Mouse (Mus musculus) limb, embryonic 11.5 days (tissue): Measurements from ENCODE around the gene Stk39. TPM values are rescaled to one million over a fixed set of nuclear protein-coding genes. Genes with fewer than 3 reads are reported as not detected.

Experiments used
- ATAC-seq: fragments of 200-750 bp; cut with Nextera tagmentation; 2 replicates; pipeline ENCODE4 v1.8.0; 2017; ENCODE audit warnings: low read depth; ENCODE audit not compliant: insufficient number of reproducible peaks, low FRiP score, low TSS enrichment
- DNase-seq: peaks from one replicate; pipeline ENCODE4 v3.0.0-alpha.2; 2015; ENCODE audit warnings: low spot score
- H3K27ac ChIP-seq: fragments of 300-500 bp; sonication (generic); replicated peaks from 2 replicates; pipeline ENCODE4 v1.5.1; 2014; ENCODE audit warnings: low read depth, mild to moderate bottlenecking, low read length
- H3K27me3 ChIP-seq: fragments of 300-500 bp; sonication (generic); 2 replicates; pipeline ENCODE4 v1.6.1; 2014; ENCODE audit warnings: mild to moderate bottlenecking, low read length, mixed read lengths; ENCODE audit not compliant: control insufficient read depth, insufficient read depth
- H3K36me3 ChIP-seq: fragments of 300-500 bp; sonication (generic); 2 replicates; pipeline ENCODE4 v1.6.1; 2014; ENCODE audit warnings: mild to moderate bottlenecking, low read length, moderate library complexity, mixed read lengths; ENCODE audit not compliant: control insufficient read depth, insufficient read depth
- H3K4me1 ChIP-seq: fragments of 300-500 bp; sonication (generic); 2 replicates; pipeline ENCODE4 v1.6.1; 2014; ENCODE audit warnings: low read length, mixed read lengths; ENCODE audit not compliant: control insufficient read depth, insufficient read depth
- H3K4me2 ChIP-seq: fragments of 300-500 bp; sonication (generic); 2 replicates; pipeline ENCODE4 v1.6.1; 2014; ENCODE audit warnings: low read depth, mild to moderate bottlenecking, moderate library complexity; ENCODE audit not compliant: severe bottlenecking
- H3K4me3 ChIP-seq: fragments of 300-500 bp; sonication (generic); 2 replicates; pipeline ENCODE4 v1.5.1; 2014; ENCODE audit warnings: low read depth, low read length
- H3K9ac ChIP-seq: fragments of 300-500 bp; sonication (generic); 2 replicates; pipeline ENCODE4 v1.6.1; 2014; ENCODE audit warnings: mild to moderate bottlenecking, low read length
- H3K9me3 ChIP-seq: fragments of 300-500 bp; sonication (generic); 2 replicates; pipeline ENCODE4 v1.6.1; 2016; ENCODE audit warnings: low read length; ENCODE audit not compliant: control insufficient read depth
- WGBS: fragments of 180-500 bp; shearing (Covaris S2); extraction: QIAGEN DNeasy Blood & Tissue Kit; methylation state at CpG from one replicate; pipeline ENCODE4 v1.1.7; 2014; 5-methylcytosine and 5-hydroxymethylcytosine counted together
- polyA plus RNA-seq: library from polyadenylated mRNA; unstranded; fragments of >200 nt; fragmentation: Nextera tagmentation; extraction: Ambion mirVana; gene quantifications from 2 replicates; pipeline ENCODE4 v1.2.1, GENCODE M21; 2014

Stk39 gene
- polyA plus RNA-seq, 1 experiment from 2014 or later, result 22.3 TPM

- 93% methylated on average over 3 of the region's 3 CpGs for WGBS
- Histone ChIP-seq H3K9me3 (no peaks in the 10 kb centered on the region), H3K4me3 (no peak overlapping the region), H3K4me1 (no peaks in the 10 kb centered on the region), H3K27me3 (no peaks in the 10 kb centered on the region), H3K9ac (no peak overlapping the region), H3K27ac (no peak overlapping the region), H3K36me3 (no peaks in the 10 kb centered on the region), H3K4me2 (no peak overlapping the region)
- ATAC-seq, result no peak
- DNase-seq, result no peak
Measured at GRCm38 (mm10) chr2:68298356-68298755, 173.7 kb downstream of the Stk39 start.

DNA sequence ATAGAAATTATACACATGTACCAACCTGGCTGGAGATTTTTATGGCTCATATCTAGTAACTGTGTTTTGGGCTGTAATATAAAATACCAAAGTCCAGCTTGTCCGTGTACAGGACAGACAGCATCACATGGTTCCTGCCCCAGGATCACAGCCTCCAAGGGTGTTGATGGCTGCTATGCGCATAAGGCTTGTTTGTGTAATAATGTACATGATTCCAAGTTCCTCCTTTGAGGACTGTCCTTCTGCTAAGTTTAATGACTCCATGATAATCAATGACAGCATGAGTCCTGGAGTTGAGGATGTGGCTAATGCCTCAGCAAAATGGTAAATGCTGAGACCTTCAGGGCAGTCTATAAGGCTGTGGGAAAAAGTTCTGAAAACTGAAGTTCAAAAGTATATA lies 174.1 kb downstream of the Stk39 start:
- no peaks in the 10 kb centered on the region for H3K27me3 ChIP-seq
- no peak overlapping the region for H3K4me2 ChIP-seq
- no peaks in the 10 kb centered on the region for H3K9me3 ChIP-seq
- 89% methylated on average over 2 of the region's 2 CpGs for WGBS
- H3K9ac ChIP-seq, result no peak overlapping the region
- H3K36me3 ChIP-seq, result no peaks in the 10 kb centered on the region
- ATAC-seq (no peak), DNase-seq (no peak)
- H3K27ac ChIP-seq, result no peak overlapping the region
- no peak overlapping the region for H3K4me3 ChIP-seq
- 0 out of 2 replicates have a peak, but pooled peaks cover 2% of the 10 kb centered on the region for H3K4me1 ChIP-seq

DNA sequence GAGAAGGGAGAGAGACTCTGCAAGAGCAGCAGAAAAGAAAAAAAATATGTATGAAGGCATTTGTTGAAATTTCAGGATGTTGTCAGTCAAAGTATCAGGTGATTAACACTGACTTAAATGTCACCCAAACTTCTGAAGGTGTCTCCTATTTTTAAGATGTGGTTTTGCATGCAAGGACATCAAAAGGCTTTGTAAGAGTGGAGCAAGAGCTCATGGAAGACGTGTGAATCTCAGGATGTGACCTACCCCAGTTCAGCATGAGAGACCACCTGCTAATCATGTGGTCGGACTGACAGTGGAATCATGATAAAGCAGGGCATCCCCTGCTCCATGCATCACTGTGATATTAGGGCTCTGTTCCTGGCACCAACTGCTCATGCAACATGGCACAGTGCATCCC lies 175.3 kb downstream of the Stk39 start:
- WGBS, result 78% methylated on average over 2 of the region's 2 CpGs

GRCm38 (mm10) chr2:68292539-68293320 lies 179.3 kb downstream of the Stk39 start:
- 43% methylated on average over 16 of the region's 16 CpGs for WGBS
- Histone ChIP-seq H3K4me3 (no peak overlapping the region), H3K27me3 (no peaks in the 10 kb centered on the region), H3K4me2 (no peak overlapping the region), H3K9ac (no peak overlapping the region), H3K36me3 (no peaks in the 10 kb centered on the region), H3K27ac (no peak overlapping the region), H3K9me3 (no peaks in the 10 kb centered on the region), H3K4me1 (peaks cover 8% of the 10 kb centered on the region; the same call in 1 of the 2 replicates)
- DNase-seq (peak; percentile 46), ATAC-seq (peak; percentile 75)

More for the DNA sequence above, 175.3 kb downstream of the Stk39 start:
- Histone ChIP-seq H3K27ac (no peak overlapping the region), H3K4me3 (no peak overlapping the region), H3K27me3 (no peaks in the 10 kb centered on the region), H3K4me2 (no peak overlapping the region), H3K9me3 (no peaks in the 10 kb centered on the region), H3K36me3 (no peaks in the 10 kb centered on the region), H3K9ac (no peak overlapping the region), H3K4me1 (peaks cover 8% of the 10 kb centered on the region; the same call in 1 of the 2 replicates)
- DNase-seq (no peak), ATAC-seq (no peak)

GRCm38 (mm10) chr2:68291895-68292294 lies 180.2 kb downstream of the Stk39 start:
- Histone ChIP-seq H3K9me3 (no peaks in the 10 kb centered on the region), H3K36me3 (no peaks in the 10 kb centered on the region), H3K27ac (no peak overlapping the region), H3K4me2 (no peak overlapping the region), H3K4me3 (no peak overlapping the region), H3K9ac (no peak overlapping the region), H3K4me1 (peaks cover 8% of the 10 kb centered on the region; the same call in 1 of the 2 replicates), H3K27me3 (no peaks in the 10 kb centered on the region)
- 56% methylated on average over 5 of the region's 5 CpGs for WGBS
- DNase-seq (no peak), ATAC-seq (no peak)

GRCm38 (mm10) chr2:68289961-68290360 lies 182.1 kb downstream of the Stk39 start:
- Histone ChIP-seq H3K27me3 (no peaks in the 10 kb centered on the region), H3K4me1 (peaks cover 8% of the 10 kb centered on the region; the same call in 1 of the 2 replicates), H3K27ac (no peak overlapping the region), H3K4me3 (no peak overlapping the region), H3K4me2 (no peak overlapping the region), H3K36me3 (no peaks in the 10 kb centered on the region), H3K9me3 (no peaks in the 10 kb centered on the region), H3K9ac (no peak overlapping the region)
- ATAC-seq (no peak), DNase-seq (no peak)
- 56% methylated on average over 4 of the region's 4 CpGs for WGBS

DNA sequence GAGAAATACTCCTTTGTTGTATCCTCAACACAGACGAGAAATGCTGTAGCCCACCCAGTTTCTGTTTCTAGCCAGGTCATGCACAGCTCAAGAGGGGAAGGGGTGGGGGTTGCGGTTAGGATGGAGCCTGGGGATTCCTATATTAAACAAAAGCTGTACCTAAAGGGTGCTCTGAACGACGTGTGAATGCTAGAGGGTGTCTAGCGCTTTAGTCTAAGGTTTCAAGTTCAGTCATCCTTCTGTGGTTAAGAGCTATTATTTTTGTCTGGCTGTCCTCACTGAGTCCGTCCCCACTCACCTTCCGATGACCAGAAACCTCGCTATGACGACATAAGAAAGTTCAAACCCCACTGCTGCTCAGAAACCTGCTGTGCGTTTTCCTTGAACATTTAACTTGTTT lies 182.9 kb downstream of the Stk39 start:
- 72% methylated on average over 10 of the region's 10 CpGs for WGBS
- Histone ChIP-seq H3K4me3 (no peak overlapping the region), H3K4me1 (peaks cover 8% of the 10 kb centered on the region; the same call in 1 of the 2 replicates), H3K9ac (no peak overlapping the region), H3K27me3 (no peaks in the 10 kb centered on the region), H3K27ac (no peak overlapping the region), H3K36me3 (no peaks in the 10 kb centered on the region), H3K4me2 (no peak overlapping the region), H3K9me3 (no peaks in the 10 kb centered on the region)
- DNase-seq (no peak), ATAC-seq (no peak)

- H3K4me3 ChIP-seq, result no peak overlapping the region
- no peaks in the 10 kb centered on the region for H3K36me3 ChIP-seq
- WGBS, result 95% methylated on average over 10 of the region's 10 CpGs
- H3K4me2 ChIP-seq, result no peak overlapping the region
- no peaks in the 10 kb centered on the region for H3K9me3 ChIP-seq
- peaks cover 7% of the 10 kb centered on the region; the same call in 1 of the 2 replicates for H3K4me1 ChIP-seq
- no peak overlapping the region for H3K27ac ChIP-seq
- H3K9ac ChIP-seq, result no peak overlapping the region
- no peak for ATAC-seq
- H3K27me3 ChIP-seq, result no peaks in the 10 kb centered on the region
- DNase-seq, result no peak
Measured at GRCm38 (mm10) chr2:68288106-68288505, 184.0 kb downstream of the Stk39 start.
